ENCODE assay signal across 8 mouse cellular contexts in the genomic region with DNA sequence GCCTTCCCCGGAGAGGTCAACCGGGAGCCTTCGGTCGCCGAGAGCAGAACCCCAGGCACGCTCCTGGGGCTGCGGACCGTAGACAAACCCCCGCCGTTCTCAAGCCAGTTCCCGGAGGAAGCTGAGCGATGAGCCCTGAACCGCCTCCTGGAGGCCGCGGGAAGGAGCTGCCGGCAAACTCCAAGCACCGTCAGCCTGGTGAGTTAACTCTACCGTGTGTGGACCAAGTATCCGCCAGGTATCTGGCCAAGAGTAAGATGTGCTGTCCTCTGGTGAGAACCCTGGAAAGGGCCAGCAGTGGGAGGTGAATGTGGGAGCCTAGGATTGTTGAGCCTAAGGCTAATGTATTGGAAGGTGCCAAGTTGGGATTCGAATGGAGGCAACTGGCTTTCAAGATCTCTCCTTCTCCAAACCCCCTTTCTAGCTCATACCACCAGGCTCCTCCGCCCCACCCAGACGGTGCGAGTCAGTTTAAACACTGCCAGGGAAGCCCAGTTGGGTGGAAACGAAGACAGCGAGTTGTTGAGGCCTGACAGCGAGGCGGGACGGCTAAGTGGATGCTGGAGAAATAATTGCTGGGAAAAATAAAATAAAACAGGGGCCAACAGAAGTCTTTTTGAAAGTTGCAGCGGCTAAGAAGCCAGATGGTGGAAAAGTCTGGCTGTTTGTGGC. TPM values are rescaled to one million over a fixed set of nuclear protein-coding genes. Genes with fewer than 3 reads are reported as not detected.
A peak's percentile ranks its signal among the peaks of the same experiment; 100 is the strongest.
DNase-seq lines count a peak whose midpoint lies in the region; ATAC-seq lines count a peak whose summit lies in the region.

No protein-coding gene starts in this region.

- no peak for DNase-seq in heart, postnatal 14 days
- peak; percentile 32 for DNase-seq in Muller cell, postnatal 12 days (ENCODE audit: inconsistent ontology term)
- peak; percentile 81 for DNase-seq in hindbrain, embryonic 10.5 days (ENCODE audit: low spot score)
- no peak for DNase-seq in cerebellum, adult 8-10 months
- no peak for DNase-seq in thymus, adult 18-20 months

- peaks cover 23% of the 10 kb centered on the region for H3K4me1 ChIP-seq in heart, embryonic 12.5 days (replicated peaks)
- peaks cover 44% of the 10 kb centered on the region for H3K4me1 ChIP-seq in hindbrain, embryonic 10.5 days (replicated peaks)
- H3K4me1 ChIP-seq in midbrain, embryonic 12.5 days, result peaks cover 18% of the 10 kb centered on the region

- peak; percentile 58; the same call in 1 of the 2 replicates for ATAC-seq in heart, embryonic 12.5 days (ENCODE audit: insufficient number of reproducible peaks, low FRiP score)
- ATAC-seq in midbrain, embryonic 12.5 days (ENCODE audit: low FRiP score, low read depth), result peak; percentile 57
- no peak for ATAC-seq in granulocyte monocyte progenitor cell, adult 5-6 weeks (replicated peaks; ENCODE audit: poor library complexity, severe bottlenecking)

- H3K9ac ChIP-seq in heart, embryonic 12.5 days, result peak overlapping the region; percentile 52; the same call in 1 of the 2 replicates
- H3K9ac ChIP-seq in midbrain, embryonic 12.5 days (replicated peaks), result peak overlapping the region; percentile 47; the same call in 1 of the 2 replicates

- H3K36me3 ChIP-seq in heart, embryonic 12.5 days, result no peaks in the 10 kb centered on the region
- no peaks in the 10 kb centered on the region for H3K36me3 ChIP-seq in hindbrain, embryonic 10.5 days
- no peaks in the 10 kb centered on the region for H3K36me3 ChIP-seq in midbrain, embryonic 12.5 days

- H3K4me3 ChIP-seq in heart, embryonic 12.5 days, result peak overlapping the region; percentile 53
- H3K4me3 ChIP-seq in hindbrain, embryonic 10.5 days, result peak overlapping the region; percentile 56
- peak overlapping the region; percentile 45 for H3K4me3 ChIP-seq in midbrain, embryonic 12.5 days

- peak overlapping the region; percentile 92 for H3K4me2 ChIP-seq in heart, embryonic 12.5 days
- peak overlapping the region; percentile 55 for H3K4me2 ChIP-seq in midbrain, embryonic 12.5 days (replicated peaks)

- no peaks in the 10 kb centered on the region for H3K9me3 ChIP-seq in heart, embryonic 12.5 days (replicated peaks)
- no peaks in the 10 kb centered on the region for H3K9me3 ChIP-seq in hindbrain, embryonic 10.5 days
- no peaks in the 10 kb centered on the region for H3K9me3 ChIP-seq in midbrain, embryonic 12.5 days

- intact Hi-C loops in heart, postnatal 14 days (cut with DNase I), result no loop called here

- no peak overlapping the region for H3K27ac ChIP-seq in heart, embryonic 12.5 days (ENCODE audit: poor library complexity, severe bottlenecking)
- peak overlapping the region; percentile 67 for H3K27ac ChIP-seq in hindbrain, embryonic 10.5 days
- H3K27ac ChIP-seq in midbrain, embryonic 12.5 days (replicated peaks), result no peak overlapping the region; the same call in 1 of the 2 replicates

- H3K27me3 ChIP-seq in heart, embryonic 12.5 days (replicated peaks), result peaks cover 71% of the 10 kb centered on the region
- H3K27me3 ChIP-seq in hindbrain, embryonic 10.5 days (ENCODE audit: insufficient read depth, poor library complexity, severe bottlenecking), result peaks cover 99% of the 10 kb centered on the region
- H3K27me3 ChIP-seq in midbrain, embryonic 12.5 days, result peaks cover 87% of the 10 kb centered on the region

- WGBS in heart, embryonic 12.5 days, result under 1% methylated on average over 29 of the region's 29 CpGs
- under 1% methylated on average over 29 of the region's 29 CpGs for WGBS in hindbrain, embryonic 10.5 days
- under 1% methylated on average over 29 of the region's 29 CpGs for WGBS in midbrain, embryonic 12.5 days

RNA-seq across cellular contexts. Expression of a gene that starts 1.6 kb away (rescaled TPM):
- not detected in 2 replicates for polyA plus RNA-seq in heart, embryonic 12.5 days (2016; fragmentation: Nextera tagmentation; extraction: Ambion mirVana)
- total RNA-seq in heart, postnatal 14 days (2021), result not detected
- polyA plus RNA-seq in hindbrain, embryonic 10.5 days (2016; fragmentation: Nextera tagmentation; extraction: Ambion mirVana), result 0.33 and 1.4 TPM in 2 replicates
- polyA plus RNA-seq in midbrain, embryonic 12.5 days (2016; fragmentation: Nextera tagmentation; extraction: Ambion mirVana), result 0.73 and 4.5 TPM in 2 replicates
- not detected in 2 replicates for total RNA-seq in granulocyte monocyte progenitor cell, adult 5-6 weeks (2014; fragmentation: Nextera tagmentation)
- total RNA-seq in granulocyte monocyte progenitor cell, adult 5-6 weeks (2017), result not detected in 2 replicates

Comparison
In these comparisons a context has a peak if more than half of its experiments do, and no peak if none do; other contexts are left out.
1. DNase-seq: peak in Muller cell, postnatal 12 days (single experiment) and hindbrain, embryonic 10.5 days (single experiment); none in heart, postnatal 14 days (0 of 2), cerebellum, adult 8-10 months (single experiment) and thymus, adult 18-20 months (0 of 2).
2. Peak in every context shown above with its lines, with median percentiles within 50 percentile points of each other: H3K4me3 ChIP-seq.